Mouse (Mus musculus) kidney, adult 2 months (tissue): ENCODE results near the gene Ube2t.

Source experiments
- CTCF ChIP-seq: fragments of 200-500 bp; conservative IDR thresholded peaks from 2 replicates; pipeline ENCODE4 v1.5.1; 2011; ENCODE audit warnings: low read depth, mild to moderate bottlenecking, control low read depth, low read length, moderate library complexity, mixed read lengths; ENCODE audit not compliant: insufficient read depth, insufficient read length
- POLR2A ChIP-seq: fragments of 200-500 bp; IDR thresholded peaks from one replicate; pipeline ENCODE4 v1.6.1; 2011; ENCODE audit warnings: low read depth, low read length, control low read depth

- TF ChIP-seq POLR2A = no peak
- TF ChIP-seq CTCF = no peak
These were observed 33.1 kb downstream of the Ube2t start for GRCm38 (mm10) chr1:134995437-134995836.
